Mouse (Mus musculus) bone marrow macrophage, adult 2 months (primary cell): ENCODE results near the gene Ssbp1.

Experiments used
- CTCF ChIP-seq: IDR thresholded peaks from 2 replicates; pipeline ENCODE4 v1.5.1; 2012; ENCODE audit warnings: low read depth, mild to moderate bottlenecking, low read length, moderate library complexity
- POLR2A ChIP-seq: IDR thresholded peaks from 2 replicates; pipeline ENCODE4 v1.6.1; 2012; ENCODE audit warnings: mild to moderate bottlenecking, low read depth, low read length, borderline replicate concordance

DNA sequence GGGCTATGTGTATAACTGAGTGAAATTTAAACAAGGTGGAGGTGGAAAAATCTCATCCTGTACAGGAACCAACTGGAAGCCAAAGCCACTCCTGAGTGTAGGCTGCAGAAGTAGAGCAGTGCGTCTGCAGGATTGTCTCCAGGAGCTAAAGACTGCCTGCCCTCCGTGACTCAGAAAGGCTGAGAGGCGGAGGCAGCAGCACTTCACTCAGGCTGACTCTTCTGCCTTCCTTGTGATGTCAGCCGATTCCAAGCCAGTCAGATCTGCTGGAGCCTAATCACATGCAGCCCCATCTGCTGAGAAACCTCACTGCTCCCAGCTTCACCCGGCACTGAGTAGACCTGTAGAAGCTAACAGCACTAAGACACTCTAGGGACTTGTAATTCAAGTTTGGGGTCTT, 11.2 kb downstream of the Ssbp1 start:
- TF ChIP-seq POLR2A (no peak), CTCF (no peak)
